Mouse (Mus musculus) hindbrain, embryonic 12.5 days (tissue): ENCODE results near the gene Sipa1l3. TPM values are rescaled to one million over a fixed set of nuclear protein-coding genes. Genes with fewer than 3 reads are reported as not detected.
A peak's percentile ranks its signal among the peaks of the same experiment; 100 is the strongest.

ENCODE experiments used
- ATAC-seq: fragments of 200-750 bp; cut with Nextera tagmentation; 2 replicates; pipeline ENCODE4 v1.8.0; 2017; ENCODE audit warnings: moderate TSS enrichment; ENCODE audit not compliant: low FRiP score
- H3K27ac ChIP-seq: fragments of 300-500 bp; sonication (generic); 2 replicates; pipeline ENCODE4 v1.5.1; 2016; ENCODE audit warnings: mild to moderate bottlenecking
- H3K27me3 ChIP-seq: fragments of 300-500 bp; sonication (generic); 2 replicates; pipeline ENCODE4 v1.6.1; 2016; ENCODE audit warnings: mild to moderate bottlenecking
- H3K36me3 ChIP-seq: fragments of 300-500 bp; sonication (generic); 2 replicates; pipeline ENCODE4 v1.6.1; 2016; ENCODE audit warnings: mild to moderate bottlenecking
- H3K4me1 ChIP-seq: fragments of 300-500 bp; sonication (generic); 2 replicates; pipeline ENCODE4 v1.6.1; 2016
- H3K4me2 ChIP-seq: fragments of 300-500 bp; sonication (generic); replicated peaks from 2 replicates; pipeline ENCODE4 v1.6.1; 2016; ENCODE audit warnings: mild to moderate bottlenecking
- H3K4me3 ChIP-seq: fragments of 300-500 bp; sonication (generic); 2 replicates; pipeline ENCODE4 v1.5.1; 2016; ENCODE audit warnings: mild to moderate bottlenecking
- H3K9ac ChIP-seq: fragments of 300-500 bp; sonication (generic); 2 replicates; pipeline ENCODE4 v1.6.1; 2016; ENCODE audit warnings: mild to moderate bottlenecking, moderate library complexity
- H3K9me3 ChIP-seq: fragments of 300-500 bp; sonication (generic); replicated peaks from 2 replicates; pipeline ENCODE4 v1.6.1; 2016; ENCODE audit warnings: mild to moderate bottlenecking
- WGBS: fragments of 180-500 bp; shearing (Covaris S2); methylation state at CpG from one replicate; pipeline ENCODE4 v1.1.7; 2016; 5-methylcytosine and 5-hydroxymethylcytosine counted together
- polyA plus RNA-seq: library from polyadenylated mRNA; unstranded; fragments of >200 nt; fragmentation: Nextera tagmentation; extraction: Ambion mirVana; gene quantifications from 2 replicates; pipeline ENCODE4 v1.2.1, GENCODE M21; 2016

Sipa1l3 gene
- polyA plus RNA-seq, 1 experiment from 2014 or later, result 15.9 TPM

DNA sequence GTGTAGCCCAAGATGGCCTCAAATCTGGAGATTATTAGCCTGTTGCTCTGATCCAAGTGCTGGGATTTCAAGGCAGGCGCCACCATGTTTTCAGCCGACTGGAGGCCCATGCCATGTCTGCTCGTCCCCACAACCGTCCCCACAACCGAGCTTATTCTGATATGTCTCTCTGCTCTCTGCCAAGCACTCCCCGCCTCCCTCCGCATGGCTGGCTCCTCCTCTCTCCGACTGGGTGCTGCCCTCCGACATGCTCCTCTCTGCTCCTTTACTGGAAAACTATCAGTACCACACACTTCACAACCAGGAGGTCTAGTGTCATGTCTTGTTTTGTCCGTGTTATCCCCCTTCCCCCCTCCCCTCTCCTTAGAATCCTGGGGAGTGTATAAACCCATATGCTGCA, 51.9 kb downstream of the Sipa1l3 start:
- no peak overlapping the region for H3K4me3 ChIP-seq
- 71% methylated on average over 10 of the region's 10 CpGs for WGBS

DNA sequence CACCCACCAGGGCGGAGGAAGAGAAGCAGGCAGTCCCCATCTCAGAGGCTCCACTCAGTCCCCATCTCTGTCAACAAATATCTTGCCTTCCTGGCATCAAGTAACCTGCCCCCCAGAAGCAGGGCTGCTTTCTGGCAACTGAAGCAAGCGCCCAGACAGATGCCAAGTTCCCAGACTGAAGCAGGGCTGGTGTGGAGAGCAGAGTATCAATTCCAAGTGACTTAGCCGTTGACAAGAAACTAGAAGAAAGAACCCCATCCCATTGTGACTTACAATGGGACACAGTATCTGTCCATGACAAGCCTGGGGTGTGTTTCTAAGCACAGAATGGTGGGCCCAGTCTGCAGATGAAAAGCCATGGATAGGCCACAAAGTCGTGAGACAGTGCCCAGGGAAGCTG, 52.7 kb downstream of the Sipa1l3 start:
- Histone ChIP-seq H3K27me3 (no peaks in the 10 kb centered on the region), H3K9me3 (no peaks in the 10 kb centered on the region), H3K9ac (no peak overlapping the region), H3K4me2 (no peak overlapping the region), H3K27ac (no peak overlapping the region), H3K4me3 (no peak overlapping the region), H3K4me1 (peaks cover 14% of the 10 kb centered on the region; the same call in 1 of the 2 replicates), H3K36me3 (no peaks in the 10 kb centered on the region)
- WGBS, result 81% methylated on average over 4 of the region's 4 CpGs
- no peak for ATAC-seq

More for the DNA sequence above, 51.9 kb downstream of the Sipa1l3 start:
- no peak for ATAC-seq
- H3K9me3 ChIP-seq, result no peaks in the 10 kb centered on the region
- H3K9ac ChIP-seq, result no peak overlapping the region
- H3K27me3 ChIP-seq, result no peaks in the 10 kb centered on the region
- H3K27ac ChIP-seq, result no peak overlapping the region
- no peak overlapping the region for H3K4me2 ChIP-seq
- peaks cover 22% of the 10 kb centered on the region for H3K4me1 ChIP-seq
- no peaks in the 10 kb centered on the region for H3K36me3 ChIP-seq

DNA sequence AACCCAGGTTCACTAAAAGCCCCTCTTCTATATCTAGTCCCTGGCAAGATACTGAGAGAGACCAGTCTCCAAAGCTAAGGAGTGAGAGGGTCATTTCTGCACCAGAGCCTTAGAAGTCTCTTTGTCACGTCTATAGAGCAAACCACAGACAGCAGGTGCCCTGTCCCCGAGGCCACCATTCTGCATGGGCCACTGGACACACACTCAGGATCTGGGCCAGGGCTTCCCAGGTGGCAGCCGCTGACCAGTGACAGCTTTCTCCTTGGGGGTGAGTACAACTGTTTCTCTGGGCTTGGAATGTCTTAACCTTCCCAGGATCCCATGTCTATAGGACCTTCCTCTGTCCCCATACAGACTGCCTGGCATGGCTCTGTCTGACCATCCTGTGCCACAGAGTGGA, 55.6 kb downstream of the Sipa1l3 start:
- WGBS, result 79% methylated on average over 3 of the region's 3 CpGs
- no peak for ATAC-seq

DNA sequence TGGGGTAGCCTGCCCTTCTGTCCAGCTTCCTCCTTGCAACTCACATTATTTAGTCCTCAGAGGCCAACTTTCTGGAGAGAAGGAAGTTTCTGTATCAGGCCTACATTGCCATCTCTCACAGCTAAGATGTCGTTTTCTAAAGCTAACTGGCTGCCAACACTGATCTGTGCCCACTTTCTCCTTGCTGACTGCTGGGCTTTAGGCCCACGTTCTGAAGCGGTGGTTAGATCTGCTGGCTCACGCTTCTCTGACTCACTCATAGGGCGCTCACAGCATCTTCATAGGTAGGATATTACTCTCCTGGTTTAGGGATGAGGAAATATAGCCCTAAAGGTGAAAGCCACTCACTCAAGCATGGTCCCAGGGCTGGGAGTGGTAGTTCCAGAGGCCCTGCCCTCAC, 56.3 kb downstream of the Sipa1l3 start:
- WGBS, result 86% methylated on average over 5 of the region's 5 CpGs
- Histone ChIP-seq H3K36me3 (no peaks in the 10 kb centered on the region), H3K9ac (no peak overlapping the region), H3K4me2 (no peak overlapping the region), H3K4me1 (0 out of 2 replicates have a peak, but pooled peaks cover 4% of the 10 kb centered on the region), H3K9me3 (no peaks in the 10 kb centered on the region), H3K4me3 (no peak overlapping the region), H3K27ac (no peak overlapping the region), H3K27me3 (no peaks in the 10 kb centered on the region)
- no peak for ATAC-seq

More for the DNA sequence above, 55.6 kb downstream of the Sipa1l3 start:
- Histone ChIP-seq H3K4me1 (0 out of 2 replicates have a peak, but pooled peaks cover 4% of the 10 kb centered on the region), H3K9me3 (no peaks in the 10 kb centered on the region), H3K4me3 (no peak overlapping the region), H3K4me2 (no peak overlapping the region), H3K27me3 (no peaks in the 10 kb centered on the region), H3K27ac (no peak overlapping the region), H3K36me3 (no peaks in the 10 kb centered on the region), H3K9ac (no peak overlapping the region)

DNA sequence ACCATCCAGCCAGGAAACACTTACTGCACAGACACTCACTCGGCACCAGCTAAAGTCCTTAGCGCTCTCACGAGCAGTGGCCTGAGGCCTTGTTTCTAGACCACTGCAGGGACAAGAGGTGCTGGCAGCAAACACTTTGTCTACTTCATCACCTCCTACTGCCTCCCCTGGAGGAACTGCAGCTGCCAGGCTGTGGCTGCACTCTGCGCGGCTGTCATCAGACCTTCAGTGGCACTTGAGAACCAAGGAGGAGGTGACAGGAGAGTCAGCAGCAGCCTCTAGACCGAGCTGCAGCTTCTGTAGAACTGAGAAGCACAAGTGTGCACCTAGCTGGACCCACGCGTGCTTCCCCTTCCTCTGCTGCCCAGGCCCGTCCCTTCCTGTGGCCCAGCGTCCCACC, 56.9 kb downstream of the Sipa1l3 start:
- H3K9me3 ChIP-seq, result no peaks in the 10 kb centered on the region
- H3K27ac ChIP-seq, result no peak overlapping the region
- 0 out of 2 replicates have a peak, but pooled peaks cover under 1% of the 10 kb centered on the region for H3K4me1 ChIP-seq
- no peak for ATAC-seq
- H3K4me3 ChIP-seq, result no peak overlapping the region
- H3K9ac ChIP-seq, result no peak overlapping the region
- H3K4me2 ChIP-seq, result no peak overlapping the region
- no peaks in the 10 kb centered on the region for H3K27me3 ChIP-seq
- H3K36me3 ChIP-seq, result no peaks in the 10 kb centered on the region
- WGBS, result 82% methylated on average over 10 of the region's 10 CpGs

DNA sequence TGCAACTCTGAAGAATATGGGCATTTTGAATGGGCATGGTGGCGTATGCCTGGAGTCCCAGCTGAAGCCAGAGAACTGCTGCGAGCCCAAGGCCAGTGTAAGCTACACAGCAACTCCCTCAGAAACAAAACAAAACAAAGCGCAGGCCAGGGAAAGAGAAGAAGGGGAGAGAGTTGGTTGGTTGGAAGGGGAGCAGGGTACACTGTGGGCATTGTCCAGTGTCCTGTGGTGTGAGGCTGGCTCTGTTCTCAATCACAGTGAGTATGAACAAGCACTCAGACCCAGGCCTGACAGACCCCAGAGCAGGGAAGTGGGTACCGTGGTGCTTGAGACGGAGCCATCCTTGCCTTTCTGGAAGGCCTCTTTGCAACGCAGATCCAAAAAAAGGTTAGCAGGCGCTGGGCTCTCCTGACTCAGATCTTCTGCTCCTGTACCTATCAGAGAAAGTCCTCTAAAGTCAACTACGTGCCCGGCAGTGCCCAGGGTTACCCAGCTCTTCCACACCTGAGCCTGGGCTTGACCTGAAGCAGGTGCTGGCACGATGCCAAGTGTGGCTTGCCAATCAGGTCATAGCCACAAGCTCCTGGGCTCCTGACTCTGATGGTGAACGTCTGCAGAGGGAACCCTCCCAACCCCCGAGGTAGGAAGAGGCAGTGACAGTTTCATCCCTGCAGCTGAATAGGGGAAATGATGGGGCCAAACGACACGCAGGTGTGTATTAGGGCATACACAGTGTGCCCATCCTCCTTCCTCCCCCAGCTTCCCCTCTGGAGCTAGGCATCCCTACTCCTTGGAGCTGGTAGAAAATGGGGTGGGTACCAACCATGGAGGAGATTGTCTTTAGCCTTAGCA, 59.3 kb downstream of the Sipa1l3 start:
- 88% methylated on average over 14 of the region's 14 CpGs for WGBS

DNA sequence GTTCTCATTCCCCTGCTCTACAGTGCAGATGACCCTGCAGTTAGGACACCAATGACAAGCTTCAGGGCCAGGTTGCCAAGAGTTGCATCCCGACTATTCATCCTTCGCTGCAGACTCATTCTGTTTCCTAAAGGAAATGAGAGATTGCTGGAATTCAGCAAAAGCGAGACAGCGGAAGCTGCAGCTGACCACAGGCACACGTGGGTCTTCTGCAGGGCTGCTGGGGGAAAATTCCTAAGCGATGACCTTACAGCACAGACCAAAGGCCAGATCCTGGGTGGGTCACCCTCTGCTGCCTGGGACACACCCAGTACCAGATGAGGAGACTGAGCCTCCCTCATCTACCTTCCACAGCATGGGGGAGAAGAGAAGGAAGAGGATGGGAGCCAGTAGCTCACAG, 60.7 kb downstream of the Sipa1l3 start:
- H3K36me3 ChIP-seq, result no peaks in the 10 kb centered on the region
- H3K4me2 ChIP-seq, result no peak overlapping the region
- H3K4me1 ChIP-seq, result peaks cover 12% of the 10 kb centered on the region
- 75% methylated on average over 6 of the region's 6 CpGs for WGBS
- ATAC-seq, result no peak
- no peak overlapping the region for H3K4me3 ChIP-seq
- H3K9ac ChIP-seq, result no peak overlapping the region
- H3K9me3 ChIP-seq, result no peaks in the 10 kb centered on the region
- H3K27me3 ChIP-seq, result peaks cover 7% of the 10 kb centered on the region
- H3K27ac ChIP-seq, result no peak overlapping the region

More for the DNA sequence above, 59.3 kb downstream of the Sipa1l3 start:
- H3K27me3 ChIP-seq, result peaks cover 5% of the 10 kb centered on the region
- ATAC-seq, result no peak
- H3K9ac ChIP-seq, result no peak overlapping the region
- no peaks in the 10 kb centered on the region for H3K36me3 ChIP-seq
- H3K4me3 ChIP-seq, result no peak overlapping the region
- H3K27ac ChIP-seq, result no peak overlapping the region
- no peaks in the 10 kb centered on the region for H3K4me1 ChIP-seq
- no peak overlapping the region for H3K4me2 ChIP-seq
- H3K9me3 ChIP-seq, result no peaks in the 10 kb centered on the region

DNA sequence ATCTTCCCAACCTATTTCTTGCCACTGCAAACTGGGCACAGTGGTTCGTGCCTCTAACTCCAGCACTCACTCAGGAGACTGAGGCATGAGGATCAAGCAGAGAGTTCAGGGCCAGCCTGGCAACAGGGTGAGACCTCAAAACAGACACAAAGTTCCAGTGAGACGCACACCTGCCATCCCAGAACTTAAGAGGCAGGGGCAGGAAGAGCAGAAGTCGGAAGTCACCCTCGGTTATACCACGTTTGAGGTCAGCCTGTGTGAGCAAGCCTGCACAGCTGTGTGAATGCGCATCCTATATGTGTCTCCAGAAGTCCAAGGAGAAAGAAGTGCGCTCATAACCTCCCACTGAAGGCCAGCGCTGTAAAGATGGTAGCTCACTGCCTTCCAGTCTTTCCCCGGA, 61.7 kb downstream of the Sipa1l3 start:
- Histone ChIP-seq H3K4me2 (no peak overlapping the region), H3K4me3 (no peak overlapping the region), H3K27me3 (peaks cover 8% of the 10 kb centered on the region), H3K9me3 (no peaks in the 10 kb centered on the region), H3K4me1 (peaks cover 21% of the 10 kb centered on the region), H3K27ac (no peak overlapping the region), H3K36me3 (no peaks in the 10 kb centered on the region), H3K9ac (no peak overlapping the region)
- 88% methylated on average over 9 of the region's 9 CpGs for WGBS
- no peak for ATAC-seq

DNA sequence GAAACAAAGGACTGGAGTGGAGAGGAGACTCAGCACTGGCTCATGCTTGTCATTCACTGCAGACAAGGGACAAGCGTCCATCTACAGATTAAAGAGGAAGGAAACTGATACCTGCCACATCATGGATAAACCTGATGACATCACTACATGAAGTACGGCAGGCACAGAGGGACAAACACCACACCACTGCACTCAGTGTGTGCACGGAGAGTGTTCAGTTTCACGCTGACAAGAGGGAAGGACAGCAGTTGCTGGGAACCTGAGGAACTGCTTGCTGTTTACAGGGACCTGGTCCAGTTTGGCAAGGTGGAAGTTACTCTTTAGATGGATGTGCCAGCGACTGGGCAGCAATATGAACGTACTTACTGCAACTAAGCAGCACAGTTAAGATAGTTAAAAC, 62.9 kb downstream of the Sipa1l3 start:
- Histone ChIP-seq H3K4me3 (no peak overlapping the region), H3K4me1 (peaks cover 21% of the 10 kb centered on the region), H3K9ac (no peak overlapping the region), H3K9me3 (no peaks in the 10 kb centered on the region), H3K36me3 (no peaks in the 10 kb centered on the region), H3K4me2 (no peak overlapping the region), H3K27me3 (peaks cover 15% of the 10 kb centered on the region), H3K27ac (no peak overlapping the region)
- 76% methylated on average over 6 of the region's 6 CpGs for WGBS
- no peak for ATAC-seq

DNA sequence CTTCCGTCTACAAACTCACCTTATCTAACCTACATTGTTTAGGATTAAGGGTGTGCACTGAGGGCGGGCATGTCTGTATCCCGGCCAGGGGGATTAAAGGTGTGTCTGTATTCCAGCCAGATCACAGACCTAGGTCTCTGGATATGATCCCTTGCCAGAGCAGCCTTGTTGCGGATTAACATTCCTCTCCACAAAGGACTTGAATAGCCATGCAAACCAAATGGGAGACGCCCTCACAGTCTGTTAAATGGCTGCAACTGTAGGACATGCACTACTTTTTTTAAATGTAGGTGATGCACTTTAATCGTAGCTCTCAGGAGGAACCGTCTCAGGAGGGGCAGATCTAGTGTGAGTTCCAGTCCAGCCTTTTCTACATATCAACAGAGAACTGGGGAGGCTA, 63.5 kb downstream of the Sipa1l3 start:
- Histone ChIP-seq H3K36me3 (no peaks in the 10 kb centered on the region), H3K27me3 (peaks cover 15% of the 10 kb centered on the region), H3K27ac (no peak overlapping the region), H3K4me1 (peaks cover 21% of the 10 kb centered on the region), H3K4me2 (no peak overlapping the region), H3K9ac (no peak overlapping the region), H3K9me3 (no peaks in the 10 kb centered on the region), H3K4me3 (no peak overlapping the region)
- no peak for ATAC-seq
- WGBS, result 75% methylated on average over 7 of the region's 7 CpGs

DNA sequence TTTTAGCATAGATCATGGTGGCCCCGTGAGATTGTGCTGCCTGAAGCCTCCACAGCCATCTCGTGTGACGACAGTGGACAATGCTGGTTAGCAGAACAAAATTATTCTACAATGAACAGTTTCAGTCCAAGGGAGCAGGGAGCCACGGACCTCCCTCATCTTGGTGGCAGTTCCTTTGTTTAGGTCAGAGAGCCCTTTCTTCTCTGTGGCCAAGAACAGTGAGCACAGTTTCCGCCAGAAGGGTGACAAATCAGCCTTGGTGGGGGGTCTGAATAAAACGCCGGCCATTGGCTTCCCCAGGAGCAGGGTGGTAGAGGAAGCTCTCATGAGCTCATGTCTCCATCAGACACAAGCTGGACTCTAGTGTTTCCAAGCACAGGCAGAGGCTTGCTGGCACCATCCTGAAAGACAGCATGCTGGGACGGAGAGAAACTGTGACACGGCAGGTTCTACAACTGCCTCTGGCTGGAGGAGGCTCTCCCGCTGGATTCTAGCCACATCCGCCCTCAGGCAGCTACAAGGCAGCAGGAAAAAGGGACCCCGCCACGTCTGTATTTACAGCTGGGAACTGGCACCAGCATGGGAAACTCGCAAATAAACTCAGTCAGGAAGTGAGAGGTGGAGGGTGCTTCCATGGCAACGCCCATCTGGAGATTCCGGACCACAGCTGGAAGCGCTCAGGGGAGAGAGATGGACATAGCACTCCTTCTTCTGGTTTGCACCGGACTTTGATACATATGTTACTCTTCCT, 65.3 kb downstream of the Sipa1l3 start:
- Histone ChIP-seq H3K4me1 (peaks cover 21% of the 10 kb centered on the region), H3K27ac (peak overlapping the region; percentile 64), H3K9me3 (no peaks in the 10 kb centered on the region), H3K27me3 (peaks cover 15% of the 10 kb centered on the region), H3K9ac (peak overlapping the region; percentile 29; the same call in 1 of the 2 replicates), H3K36me3 (no peaks in the 10 kb centered on the region), H3K4me3 (no peak overlapping the region), H3K4me2 (peak overlapping the region; percentile 9)
- 7% methylated on average over 18 of the region's 18 CpGs for WGBS
- ATAC-seq, result peak; percentile 64; the same call in 1 of the 2 replicates

DNA sequence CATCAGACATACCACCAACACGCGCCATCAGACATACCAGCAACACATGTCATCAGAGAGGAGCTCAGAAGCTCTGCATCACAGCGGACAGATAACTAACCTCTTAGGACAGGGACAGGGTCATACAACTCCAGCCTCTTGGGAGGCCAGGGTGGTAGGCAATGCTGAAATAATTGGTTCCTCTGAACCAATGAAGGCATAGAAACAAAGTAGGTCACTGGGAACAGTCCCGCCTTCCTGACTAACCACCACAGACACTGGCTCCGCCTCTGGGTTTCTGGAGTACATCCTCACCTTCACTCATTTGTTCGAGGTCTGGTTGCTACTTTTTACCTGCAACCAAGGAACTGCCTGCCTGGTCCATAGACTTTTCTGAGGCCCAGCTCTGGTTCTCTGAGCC, 66.1 kb downstream of the Sipa1l3 start:
- H3K36me3 ChIP-seq, result no peaks in the 10 kb centered on the region
- no peak overlapping the region for H3K4me3 ChIP-seq
- H3K27me3 ChIP-seq, result peaks cover 15% of the 10 kb centered on the region
- 0 out of 2 replicates have a peak overlapping the region, but pooled peaks have one; percentile 64 for H3K27ac ChIP-seq
- no peak overlapping the region for H3K9ac ChIP-seq
- H3K4me1 ChIP-seq, result peaks cover 21% of the 10 kb centered on the region
- H3K4me2 ChIP-seq, result no peak overlapping the region
- H3K9me3 ChIP-seq, result no peaks in the 10 kb centered on the region
- WGBS, result 90% methylated on average over 6 of the region's 6 CpGs
- no peak for ATAC-seq
